Mouse (Mus musculus): Measurements from ENCODE around the gene Tuba3a.
"Not testable (repeated sequence)": the region's sequence is repeated elsewhere in the genome, so short reads cannot be mapped to it uniquely, and the experiment has no call there.

Gene Tuba3a

DNA sequence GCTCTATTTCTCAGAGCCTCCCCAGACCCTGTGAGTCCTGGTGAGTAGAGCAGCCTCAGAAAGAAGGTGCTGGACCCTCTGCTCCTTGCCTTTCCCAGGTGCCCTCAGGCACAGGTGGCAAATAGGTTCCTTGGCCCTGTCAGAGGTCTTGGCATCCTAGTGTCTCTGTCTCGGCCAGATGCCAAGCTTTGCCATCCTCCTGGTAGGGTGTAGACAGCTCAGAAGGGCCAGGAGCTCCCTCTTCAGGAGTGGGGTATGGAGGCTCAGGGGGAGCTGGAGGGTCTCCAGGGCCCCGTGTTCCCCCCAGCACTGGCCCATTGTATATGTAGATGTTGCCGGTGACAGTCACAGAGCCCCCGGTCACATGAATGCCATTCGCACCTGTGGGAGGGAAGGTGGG lies 21.2 kb upstream of the Tuba3a start:
- no peak for DNase-seq (ENCODE audit: low spot score in 2 of 2)

DNA sequence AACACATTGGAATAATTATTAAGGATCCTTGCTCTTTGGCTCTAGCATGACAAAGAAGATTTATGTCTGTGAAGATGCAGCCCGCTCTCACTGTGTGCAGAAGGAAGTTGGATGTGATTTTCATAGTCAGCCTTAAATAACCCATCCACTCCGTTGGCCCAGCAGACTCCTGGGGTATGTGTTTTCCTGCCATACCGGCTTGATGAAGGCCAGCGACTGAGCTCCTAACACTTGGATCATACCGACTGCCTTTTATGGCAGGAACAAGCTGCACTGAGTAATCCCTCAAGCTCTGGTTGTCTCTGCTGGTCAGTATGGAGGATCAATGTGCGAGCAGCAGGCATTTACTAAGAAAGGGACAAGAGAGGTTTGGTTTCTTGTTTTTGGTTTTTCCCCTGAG lies 19.6 kb upstream of the Tuba3a start:
- no peak for DNase-seq (ENCODE audit: low spot score in 2 of 2)

DNA sequence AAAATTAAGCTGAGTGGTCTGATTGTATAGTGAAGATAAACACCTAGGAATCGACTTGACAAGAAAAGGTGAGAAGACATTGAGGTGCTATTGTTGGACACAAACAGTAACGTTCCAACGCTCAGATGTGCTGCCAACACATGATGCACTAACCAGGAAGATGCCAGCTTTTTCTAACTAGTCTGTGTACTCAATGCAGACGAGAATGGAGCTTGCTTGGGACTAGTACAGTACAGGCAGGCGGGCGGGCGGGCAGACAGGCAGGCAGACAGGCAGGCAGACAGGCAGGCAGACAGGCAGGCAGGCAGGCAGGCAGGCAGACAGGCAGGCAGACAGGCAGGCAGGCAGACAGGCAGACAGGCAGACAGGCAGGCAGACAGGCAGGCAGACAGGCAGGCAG lies 18.6 kb upstream of the Tuba3a start:
- not testable (repeated sequence) for DNase-seq (ENCODE audit: low spot score in 2 of 2)

DNA sequence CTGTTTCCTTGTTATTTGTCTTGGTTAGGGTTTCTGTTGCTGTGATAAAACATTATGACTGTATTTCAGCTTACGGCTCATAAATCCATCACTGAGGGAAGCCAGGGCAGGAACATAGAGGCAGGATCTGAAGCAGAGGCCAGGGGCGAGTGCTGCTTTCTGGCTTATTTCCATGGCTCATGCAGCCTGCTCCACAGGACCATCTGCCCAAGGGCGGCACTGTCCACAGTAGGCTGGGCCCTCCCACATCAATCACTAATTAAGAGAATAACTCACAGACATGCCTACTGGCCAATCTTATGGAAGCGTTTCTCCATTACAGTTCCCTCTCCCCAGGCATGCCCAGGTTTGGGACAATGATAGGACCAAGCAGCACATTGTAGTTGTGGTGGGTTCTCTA lies 17.4 kb upstream of the Tuba3a start:
- no peak for DNase-seq (ENCODE audit: low spot score in 2 of 2)

DNA sequence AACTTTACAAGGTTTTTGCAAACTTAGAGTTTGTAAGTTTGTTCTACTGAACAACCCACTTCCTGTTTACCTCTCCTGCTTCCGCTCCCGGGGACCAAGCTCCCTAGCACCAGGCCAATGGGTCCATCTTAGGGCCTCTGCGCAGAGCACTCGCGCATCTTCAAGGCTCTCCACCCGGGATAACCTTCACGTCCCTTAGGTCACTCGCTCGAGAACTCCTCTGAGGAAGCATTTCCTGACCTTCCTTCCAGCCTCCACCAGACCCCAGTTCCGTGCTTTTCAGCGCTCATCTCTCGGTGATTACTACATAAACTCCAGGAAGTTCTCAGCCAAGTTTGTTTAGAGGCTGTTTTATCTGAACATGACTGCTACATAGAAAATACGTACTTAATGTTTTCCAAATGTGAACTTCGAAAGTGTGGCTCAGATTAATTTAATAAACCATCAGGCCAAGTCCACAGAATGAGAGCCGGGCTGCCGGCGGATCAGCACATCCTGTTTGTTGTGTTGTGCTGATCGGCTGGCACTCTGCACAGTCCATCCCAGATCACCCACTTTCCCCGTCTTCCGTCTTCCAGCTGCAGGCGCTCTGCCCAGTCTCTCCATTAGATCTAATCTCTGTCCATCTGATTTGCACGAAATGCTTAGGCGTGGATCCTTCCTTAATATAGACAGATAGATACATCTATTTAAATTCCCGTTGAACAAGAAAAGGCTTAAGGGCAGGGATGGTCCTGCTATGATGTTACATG lies 16.6 kb upstream of the Tuba3a start:
- no peak for DNase-seq (ENCODE audit: low spot score in 2 of 2)

DNA sequence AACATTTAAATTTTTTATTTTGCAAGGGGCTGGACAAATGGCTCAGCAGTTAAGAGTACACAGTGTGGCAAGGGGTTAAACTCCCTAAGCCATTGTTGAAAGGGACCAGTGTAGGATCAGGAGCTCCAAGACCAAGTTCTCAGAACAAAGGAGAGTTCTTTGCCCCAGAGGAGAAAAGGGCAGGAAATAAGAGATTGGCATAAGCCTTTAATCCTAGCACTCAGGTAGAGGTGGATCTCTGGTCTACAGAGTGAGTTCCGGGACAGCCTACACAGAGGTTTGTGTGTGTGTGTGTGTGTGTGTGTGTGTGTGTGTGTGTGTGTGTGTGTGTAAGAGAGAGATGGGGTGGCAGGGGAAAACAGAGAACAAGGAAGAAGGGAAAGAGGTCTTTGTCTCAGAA lies 15.1 kb upstream of the Tuba3a start:
- no peak for DNase-seq (ENCODE audit: low spot score in 2 of 2)

DNA sequence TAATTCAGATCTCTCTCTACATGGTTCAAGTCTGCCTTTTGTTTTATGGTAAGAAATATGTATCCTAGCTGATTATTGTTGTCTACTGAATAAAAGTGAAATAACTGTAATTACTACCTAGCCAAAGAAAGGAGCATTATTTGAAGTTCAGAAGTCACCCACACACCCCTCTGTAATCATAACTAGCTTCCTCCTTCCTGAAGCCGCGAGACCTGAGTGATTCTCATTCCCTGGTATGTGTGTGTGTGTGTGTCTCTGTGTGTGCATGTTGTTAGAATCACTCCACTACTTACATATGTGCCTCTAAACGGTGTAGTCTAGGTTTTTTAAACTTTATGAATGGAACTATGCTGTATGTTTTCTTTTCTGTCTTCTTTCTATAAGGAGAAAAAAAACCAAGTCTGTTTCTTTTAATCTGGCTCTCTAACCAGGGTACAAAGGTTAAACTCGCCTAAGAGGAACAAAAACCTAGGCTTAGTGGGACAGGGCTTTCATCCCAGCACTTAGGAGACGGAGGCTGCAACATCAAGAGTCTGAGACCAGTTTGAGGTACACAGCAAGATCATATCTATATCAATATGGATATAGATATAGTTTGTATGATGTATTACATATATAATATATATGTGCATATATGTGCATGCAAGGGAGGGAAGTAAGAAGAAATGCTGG lies 11.4 kb upstream of the Tuba3a start:
- no peak for DNase-seq (ENCODE audit: low spot score in 2 of 2)

DNA sequence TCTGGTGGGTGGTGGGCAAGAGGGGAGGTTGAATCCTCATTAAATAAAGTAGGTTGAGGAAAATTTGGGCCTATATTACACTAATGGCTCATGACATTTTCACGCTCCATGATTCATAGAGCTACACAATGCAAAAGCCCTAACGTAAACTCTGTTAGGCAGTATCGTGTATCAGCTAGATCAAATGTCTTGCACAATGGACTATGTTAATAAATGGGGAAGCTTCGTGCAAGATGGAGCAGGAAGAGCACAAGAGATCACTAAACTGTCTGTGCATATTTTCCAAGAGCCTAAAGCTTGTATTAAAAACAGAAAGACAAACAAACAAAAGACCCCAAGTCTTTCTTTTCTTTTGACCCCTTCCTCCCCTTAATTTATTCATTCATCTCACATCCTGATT lies 8.2 kb upstream of the Tuba3a start:
- no peak for DNase-seq (ENCODE audit: low spot score in 2 of 2)

DNA sequence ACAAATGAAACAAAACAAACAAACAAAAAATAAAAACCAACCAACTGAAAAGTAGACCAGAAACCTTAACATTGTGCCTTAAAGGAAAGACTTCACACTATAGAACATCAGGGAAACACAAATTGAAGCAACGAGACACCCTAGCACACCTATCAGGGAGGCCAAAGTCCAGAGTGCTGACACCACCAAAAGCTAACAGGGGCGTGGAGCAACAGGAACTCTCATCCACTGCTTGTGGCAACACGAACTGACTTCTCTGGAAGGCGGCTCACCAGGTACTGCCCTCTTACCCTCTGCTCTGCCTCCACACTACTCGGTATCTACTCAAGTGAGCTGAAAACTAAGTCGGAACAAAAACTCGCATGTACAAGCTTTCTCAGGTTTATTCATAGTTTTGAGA lies 6.4 kb upstream of the Tuba3a start:
- DNase-seq (ENCODE audit: low spot score in 2 of 2): no peak

DNA sequence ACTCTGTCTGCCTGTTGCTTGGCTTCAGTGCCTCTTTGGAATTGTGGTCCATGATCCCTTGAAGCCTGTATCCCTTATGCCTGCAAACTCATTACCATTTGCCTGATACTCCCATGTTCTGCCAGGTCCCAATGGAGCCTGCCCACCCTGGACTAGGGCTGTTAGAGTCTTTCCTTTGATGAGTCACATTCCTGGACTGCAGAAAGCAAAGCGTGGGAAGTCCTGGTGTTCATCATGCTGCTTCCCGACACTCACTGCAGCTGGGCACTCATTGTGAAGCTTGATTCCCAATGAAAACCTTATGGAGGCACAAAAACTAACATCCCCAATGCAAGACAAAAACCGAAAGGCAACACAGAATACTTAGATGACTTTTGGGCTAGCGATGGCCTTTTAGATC lies 5.5 kb upstream of the Tuba3a start:
- no peak for DNase-seq (ENCODE audit: low spot score in 2 of 2)

DNA sequence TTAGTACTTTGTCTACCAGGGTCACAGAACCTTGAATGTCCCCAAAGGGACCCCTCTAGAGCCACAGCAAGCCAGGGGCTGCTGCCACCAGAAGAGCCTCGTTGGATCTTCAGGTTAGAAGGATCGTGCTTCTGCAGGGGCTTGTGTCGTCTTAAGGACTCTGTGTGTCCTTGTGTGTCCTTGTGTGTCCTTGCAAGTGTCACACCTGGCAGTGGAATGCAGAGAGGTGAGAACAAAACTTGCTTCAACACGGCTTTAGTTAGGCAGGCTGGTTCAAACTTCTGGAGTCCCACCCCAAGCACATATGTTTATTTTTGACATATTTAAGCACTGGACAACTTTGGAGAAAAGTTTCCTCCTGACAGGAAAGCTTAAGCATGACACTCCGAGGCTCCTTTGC lies 2.9 kb upstream of the Tuba3a start:
- no peak for DNase-seq (ENCODE audit: low spot score in 2 of 2)

DNA sequence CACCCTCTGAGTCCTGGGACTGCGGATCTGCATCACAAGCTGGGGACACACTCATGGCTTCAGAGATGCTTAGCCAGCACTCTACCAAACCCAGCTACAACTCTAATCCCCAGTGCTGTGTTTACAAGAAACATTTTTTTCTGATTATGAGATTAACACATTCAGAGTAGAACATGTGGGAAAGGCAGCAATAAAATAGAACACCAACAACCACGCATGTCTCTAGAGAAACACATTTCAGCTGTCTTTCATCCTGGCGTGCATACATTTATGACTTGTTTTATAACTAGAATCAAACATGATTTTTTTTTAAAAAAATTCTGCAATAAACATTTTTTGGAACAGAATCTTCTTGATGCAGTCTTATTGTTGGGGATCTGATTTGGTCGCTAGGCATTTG lies 1.1 kb upstream of the Tuba3a start:
- DNase-seq (ENCODE audit: low spot score in 2 of 2): no peak

DNA sequence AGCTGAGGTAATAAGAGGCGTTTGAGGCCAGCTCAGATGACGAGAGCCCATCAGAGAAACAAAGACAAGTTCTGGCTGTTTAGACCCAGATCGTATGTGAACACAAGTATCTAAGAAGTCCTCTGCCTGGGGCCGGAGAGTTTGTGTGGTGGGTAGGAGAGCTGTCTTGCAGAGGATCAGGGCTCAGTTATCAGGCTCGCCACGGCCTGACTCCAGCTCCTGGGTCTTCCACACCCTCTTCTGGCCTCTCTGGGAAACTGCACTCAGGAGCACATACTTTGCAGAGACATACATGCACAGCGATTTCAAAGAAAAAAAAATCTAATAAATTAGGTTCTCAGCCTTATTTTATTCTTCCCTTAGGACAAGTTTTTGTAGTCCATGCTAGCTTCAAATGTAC lies 1.1 kb downstream of the Tuba3a start:
- no peak for DNase-seq (ENCODE audit: low spot score in 2 of 2)

DNA sequence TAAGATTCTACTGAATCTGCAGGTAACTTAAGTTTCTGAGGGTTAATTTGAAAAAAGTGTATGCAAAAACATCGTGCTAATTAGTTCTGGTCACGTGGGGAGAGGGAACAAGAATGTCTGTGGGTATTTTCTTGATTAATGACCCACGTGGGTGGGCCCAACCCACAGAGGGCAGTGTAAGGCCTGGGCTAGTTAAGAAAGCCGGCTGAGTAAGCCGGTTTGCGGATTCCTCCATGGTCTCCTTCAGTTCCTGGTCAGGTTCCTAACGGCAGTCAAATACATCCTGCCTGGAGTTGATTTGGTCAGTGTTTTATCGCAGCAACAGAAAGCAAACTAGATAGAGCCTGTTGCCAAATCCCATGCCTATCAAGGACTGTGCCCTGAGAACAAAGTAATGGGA lies 1.6 kb downstream of the Tuba3a start:
- no peak for DNase-seq (ENCODE audit: low spot score in 2 of 2)

DNA sequence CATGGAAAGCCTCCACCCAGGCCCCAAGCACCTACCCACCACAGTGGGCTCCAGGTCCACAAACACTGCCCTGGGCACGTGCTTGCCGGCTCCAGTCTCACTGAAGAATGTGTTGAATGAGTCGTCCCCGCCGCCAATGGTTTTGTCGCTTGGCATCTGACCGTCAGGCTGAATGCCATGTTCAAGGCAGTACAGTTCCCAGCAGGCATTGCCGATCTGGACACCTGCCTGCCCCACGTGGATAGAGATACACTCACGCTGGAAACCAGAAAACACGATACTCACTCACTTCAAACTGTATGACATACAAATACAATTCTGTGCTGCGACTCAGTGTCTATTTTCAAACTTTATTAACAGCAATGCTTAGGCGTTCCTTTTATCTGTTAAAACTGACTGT lies 3.1 kb downstream of the Tuba3a start:
- not testable (repeated sequence) for DNase-seq (ENCODE audit: low spot score in 2 of 2)

DNA sequence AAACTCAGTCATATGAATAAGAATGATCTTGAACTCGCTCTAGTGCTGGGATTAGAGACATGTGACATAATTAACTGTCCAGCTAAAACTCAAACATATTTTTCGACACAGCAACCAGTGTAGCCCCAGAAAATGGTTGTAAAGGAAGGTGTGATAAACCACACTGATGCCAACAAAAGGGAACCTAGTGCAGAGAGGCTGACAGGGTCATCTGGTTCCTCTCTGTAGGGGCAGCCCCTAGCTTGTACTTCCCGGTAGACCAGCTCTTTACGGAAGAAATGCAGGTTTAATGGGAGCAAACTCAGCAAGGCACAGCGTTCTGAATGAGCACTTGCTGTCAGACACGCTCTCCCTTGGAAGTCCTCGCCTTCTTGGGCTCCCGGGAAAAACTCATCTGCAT lies 6.1 kb downstream of the Tuba3a start:
- no peak for DNase-seq (ENCODE audit: low spot score in 2 of 2)

DNA sequence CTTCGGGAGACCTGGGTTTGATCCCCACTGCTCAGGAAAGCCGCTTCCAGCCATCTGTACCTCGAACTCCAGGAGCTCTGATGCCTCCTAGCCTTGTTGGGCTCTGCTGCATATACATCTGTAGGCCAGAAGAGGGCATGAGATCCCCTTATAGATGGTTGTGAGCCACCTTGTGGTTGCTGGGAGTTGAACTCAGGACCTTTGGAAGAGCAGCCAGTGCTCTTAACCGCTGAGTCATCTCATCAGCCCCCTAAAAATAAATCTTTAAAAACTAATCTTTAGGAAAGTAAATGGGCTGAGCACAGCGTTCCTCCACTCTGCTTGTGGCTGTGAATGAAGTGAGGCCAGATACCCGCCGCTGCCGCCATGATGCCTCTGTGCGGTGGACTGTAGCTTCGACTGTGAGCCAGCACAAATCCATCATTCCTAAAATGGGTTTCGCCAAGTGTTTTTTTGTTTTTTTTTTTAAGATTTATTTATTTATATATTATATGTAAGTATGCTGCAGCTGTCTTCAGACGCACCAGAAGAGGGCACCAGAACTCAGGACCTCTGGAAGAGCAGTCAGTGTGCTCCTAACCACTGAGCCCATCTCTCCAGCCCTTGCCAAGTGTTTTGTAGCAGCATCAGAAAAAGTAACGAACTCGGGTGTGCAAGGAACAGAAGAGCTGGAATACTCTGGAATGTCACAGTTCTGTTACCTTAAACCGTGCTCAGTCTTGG lies 10.8 kb downstream of the Tuba3a start:
- DNase-seq (ENCODE audit: low spot score in 2 of 2): peak; percentile 42 to 59

DNA sequence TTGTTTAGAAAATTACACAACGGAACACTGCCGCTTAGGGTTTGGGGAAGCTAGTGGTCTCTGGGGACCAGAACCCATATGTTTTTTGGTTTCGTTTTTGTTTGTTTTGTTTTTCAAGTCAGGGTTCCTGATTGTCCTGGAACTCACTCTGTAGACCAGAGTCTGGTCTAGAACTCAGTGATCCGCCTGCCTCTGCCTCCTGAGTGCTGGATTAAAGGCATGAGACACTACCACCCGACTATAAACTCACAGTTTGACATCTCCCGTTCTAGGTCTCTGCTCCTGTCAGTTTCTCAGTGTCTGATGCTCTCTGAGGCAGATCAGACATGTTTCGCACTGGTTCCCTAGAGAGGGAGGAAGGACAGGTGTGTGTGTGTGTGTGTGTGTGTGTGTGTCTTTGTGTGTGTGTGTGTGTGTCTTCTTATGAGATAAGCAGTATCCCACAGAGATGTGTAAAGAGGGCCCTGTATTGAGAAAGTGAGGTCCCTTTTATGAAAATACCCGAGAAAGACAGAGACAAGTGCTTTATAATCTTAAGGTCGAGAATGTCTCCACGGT lies 13.5 kb downstream of the Tuba3a start:
- no peak for DNase-seq (ENCODE audit: low spot score in 2 of 2)

DNA sequence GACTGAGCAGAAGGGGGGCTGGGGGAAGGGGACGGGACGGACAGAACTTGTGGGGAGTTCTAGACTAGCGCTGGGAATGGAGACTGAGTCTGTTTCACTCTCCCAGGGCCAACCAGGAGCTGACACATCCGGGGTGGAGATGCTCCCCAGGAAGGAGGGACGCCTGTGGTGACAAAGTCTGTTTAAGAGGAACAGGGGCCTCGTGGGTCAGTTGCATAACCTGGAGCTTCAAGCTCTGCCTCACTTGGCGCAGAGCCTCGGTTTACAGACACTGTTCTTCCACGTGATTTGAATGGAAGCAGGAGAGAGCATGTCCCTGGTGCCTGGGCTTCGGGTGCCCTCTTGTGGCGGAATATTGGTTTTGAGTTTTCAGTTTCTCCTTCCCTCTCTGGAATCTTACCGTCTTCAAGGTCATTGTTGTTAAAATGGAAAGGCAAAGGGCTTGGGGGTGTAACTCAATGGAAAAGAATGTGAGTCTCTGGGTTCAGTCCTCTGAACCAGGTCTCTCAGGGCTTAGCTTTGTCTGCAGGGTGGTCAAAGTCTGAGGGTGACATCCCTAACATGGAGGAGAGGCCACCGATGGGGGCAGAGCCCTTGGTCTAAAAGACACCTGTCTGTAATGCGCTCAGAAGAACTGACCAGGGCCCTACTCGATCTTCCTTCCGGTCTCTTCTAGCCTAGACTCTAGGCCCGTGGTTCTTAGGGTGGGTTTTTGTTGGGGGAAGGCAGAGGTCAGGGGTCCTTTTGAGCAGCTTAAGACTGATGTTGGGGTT lies 14.2 kb downstream of the Tuba3a start:
- peak; percentile 93 to 94 for DNase-seq (ENCODE audit: low spot score in 2 of 2)

DNA sequence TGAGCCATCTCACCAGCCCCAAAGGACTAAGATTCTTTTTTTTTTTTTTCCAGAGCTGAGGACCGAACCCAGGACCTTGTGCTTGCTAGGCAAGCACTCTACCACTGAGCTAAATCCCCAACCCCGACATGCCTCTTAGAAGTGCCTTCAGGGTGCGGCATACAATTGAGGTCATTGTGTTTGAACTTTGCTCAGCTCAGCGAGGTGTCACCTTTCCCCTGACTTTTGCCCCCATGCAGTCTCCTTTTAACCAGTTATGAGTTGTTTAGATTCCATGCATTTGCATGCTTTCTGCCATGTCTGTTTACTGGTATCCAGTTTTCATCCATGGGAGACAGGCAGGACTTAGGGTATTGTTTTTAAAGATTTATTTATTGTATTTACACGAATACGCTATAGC lies 17.0 kb downstream of the Tuba3a start:
- no peak for DNase-seq (ENCODE audit: low spot score in 2 of 2)

DNA sequence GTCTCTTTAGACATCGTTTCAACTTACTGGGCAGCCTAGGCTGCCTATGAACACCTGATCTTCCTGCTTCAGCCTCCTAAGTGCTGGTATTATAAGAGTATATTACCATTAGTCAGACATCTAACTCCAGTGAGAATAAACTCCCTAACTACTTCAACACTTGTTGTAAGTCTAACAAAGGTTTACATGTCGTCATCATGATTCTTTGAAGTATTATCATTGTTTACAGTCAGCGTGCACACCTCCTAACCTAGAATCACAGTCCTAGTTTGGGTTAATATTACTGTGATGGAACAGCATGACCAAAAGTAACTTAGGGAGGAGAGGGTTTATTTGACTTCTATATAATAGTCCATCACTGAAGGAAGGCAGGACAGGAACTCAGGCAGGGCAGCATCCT lies 18.4 kb downstream of the Tuba3a start:
- DNase-seq (ENCODE audit: low spot score in 2 of 2): no peak

DNA sequence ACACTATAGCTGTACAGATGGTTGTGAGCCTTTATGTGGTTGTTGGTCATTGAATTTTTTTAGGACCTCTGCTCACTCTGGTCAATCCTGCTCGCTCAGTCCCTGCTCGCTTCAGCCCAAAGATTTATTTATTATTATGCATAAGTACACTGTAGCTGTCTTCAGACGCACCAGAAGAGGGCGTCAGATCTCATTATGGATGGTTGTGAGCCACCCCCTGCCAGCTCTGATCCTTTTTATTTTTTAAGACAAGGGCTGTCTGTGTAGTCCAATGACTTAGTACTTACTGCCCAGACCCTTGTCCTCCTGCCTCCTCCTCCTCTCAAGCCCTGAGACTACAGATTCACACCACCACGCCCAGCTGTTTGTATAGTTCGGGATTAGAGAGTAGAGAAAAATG lies 19.2 kb downstream of the Tuba3a start:
- not testable (repeated sequence) for DNase-seq (ENCODE audit: low spot score in 2 of 2)

Data from right cerebral cortex, postnatal 10 days (tissue).